Mouse (Mus musculus): ENCODE data around the gene Gm12166. TPM values are rescaled to one million over a fixed set of nuclear protein-coding genes. Genes with fewer than 3 reads are reported as not detected.
A peak's percentile ranks its signal among the peaks of the same experiment; 100 is the strongest.
"Not testable (repeated sequence)": the region's sequence is repeated elsewhere in the genome, so short reads cannot be mapped to it uniquely, and the experiment has no call there.

Gm12166 gene
- total RNA-seq, 2 experiments from 2014 or later, result 1.3 to 1.7 TPM

DNA sequence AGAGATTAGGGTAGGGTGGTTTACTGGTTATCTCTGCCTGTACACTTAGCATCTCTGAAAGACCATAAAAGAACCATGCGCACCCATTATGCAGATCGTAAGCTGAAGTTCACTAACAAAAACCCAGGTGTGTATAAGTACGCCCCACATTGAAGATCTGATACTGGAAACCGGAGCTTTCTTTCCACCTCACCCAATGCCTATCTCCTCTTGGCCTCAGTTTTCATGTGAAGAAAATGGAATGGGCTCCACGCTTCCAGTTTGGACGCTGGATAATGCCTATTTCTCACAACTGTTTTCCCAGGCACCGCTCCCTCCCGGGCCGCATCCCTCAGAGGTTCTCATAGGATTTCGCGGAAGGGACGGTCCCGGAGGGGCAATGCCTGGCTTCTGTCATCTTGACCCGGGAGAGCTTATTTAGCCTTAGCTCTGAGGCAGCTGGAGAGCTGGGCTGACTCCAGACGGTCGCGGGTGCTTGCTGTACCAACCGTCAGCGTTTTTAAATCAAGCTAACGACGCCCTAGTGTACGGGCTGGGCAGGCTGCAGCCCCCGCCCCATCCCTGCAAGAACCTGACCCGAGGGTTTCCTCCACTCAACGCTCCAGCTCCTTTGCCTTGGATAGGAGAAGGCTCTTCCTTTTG, 4.8 kb upstream of the Gm12166 start:
- DNase-seq (ENCODE audit: low spot score in 2 of 2), result no peak

DNA sequence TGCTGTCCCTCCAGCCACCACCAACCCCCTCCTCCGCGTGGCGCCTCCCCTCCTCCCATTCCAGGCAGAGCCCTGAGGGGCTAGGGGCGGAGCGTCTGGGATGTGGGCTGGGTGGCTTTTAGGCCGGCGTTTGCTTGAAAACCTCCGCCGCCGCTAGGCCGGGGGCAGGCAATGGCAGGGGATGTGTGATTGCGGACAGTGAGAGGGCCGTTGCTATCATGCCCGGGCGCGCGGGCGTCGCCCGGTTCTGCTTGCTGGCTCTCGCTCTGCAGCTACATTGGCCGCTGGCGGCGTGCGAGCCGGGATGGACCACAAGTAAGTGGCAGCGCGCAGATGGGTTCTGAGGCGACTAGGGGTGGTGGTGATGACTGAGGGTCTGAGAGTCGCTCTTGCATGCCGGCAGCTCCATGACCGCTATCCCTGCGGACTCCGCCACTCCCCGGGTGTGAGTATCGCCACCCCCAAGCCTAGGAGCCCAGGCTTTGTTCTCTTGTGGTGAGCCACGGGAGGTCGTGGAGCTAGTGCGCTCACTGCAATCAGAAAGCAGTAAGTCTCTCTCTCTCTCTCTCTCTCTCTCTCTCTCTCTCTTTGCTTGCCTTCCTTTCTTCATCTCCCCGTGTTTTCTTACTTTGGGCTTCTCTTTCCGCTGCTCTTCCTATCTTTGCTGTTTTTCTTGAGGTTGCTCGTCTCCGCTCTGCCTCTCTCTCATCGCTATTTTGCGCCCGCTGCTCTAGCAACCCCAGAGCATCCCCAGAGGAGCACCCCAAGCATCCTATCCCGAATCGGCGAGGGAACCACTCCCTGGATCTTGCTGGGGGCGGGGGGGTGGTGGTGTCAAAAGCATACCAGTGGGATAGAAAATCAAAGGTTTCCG, 4.0 kb upstream of the Gm12166 start, which contains the start of gene Adam19:
Gene Adam19, plus strand, starts transcription at position 97 of the 874 bp plus-strand sequence.
- peak; percentile 57 to 69 for DNase-seq (ENCODE audit: low spot score in 2 of 2)

DNA sequence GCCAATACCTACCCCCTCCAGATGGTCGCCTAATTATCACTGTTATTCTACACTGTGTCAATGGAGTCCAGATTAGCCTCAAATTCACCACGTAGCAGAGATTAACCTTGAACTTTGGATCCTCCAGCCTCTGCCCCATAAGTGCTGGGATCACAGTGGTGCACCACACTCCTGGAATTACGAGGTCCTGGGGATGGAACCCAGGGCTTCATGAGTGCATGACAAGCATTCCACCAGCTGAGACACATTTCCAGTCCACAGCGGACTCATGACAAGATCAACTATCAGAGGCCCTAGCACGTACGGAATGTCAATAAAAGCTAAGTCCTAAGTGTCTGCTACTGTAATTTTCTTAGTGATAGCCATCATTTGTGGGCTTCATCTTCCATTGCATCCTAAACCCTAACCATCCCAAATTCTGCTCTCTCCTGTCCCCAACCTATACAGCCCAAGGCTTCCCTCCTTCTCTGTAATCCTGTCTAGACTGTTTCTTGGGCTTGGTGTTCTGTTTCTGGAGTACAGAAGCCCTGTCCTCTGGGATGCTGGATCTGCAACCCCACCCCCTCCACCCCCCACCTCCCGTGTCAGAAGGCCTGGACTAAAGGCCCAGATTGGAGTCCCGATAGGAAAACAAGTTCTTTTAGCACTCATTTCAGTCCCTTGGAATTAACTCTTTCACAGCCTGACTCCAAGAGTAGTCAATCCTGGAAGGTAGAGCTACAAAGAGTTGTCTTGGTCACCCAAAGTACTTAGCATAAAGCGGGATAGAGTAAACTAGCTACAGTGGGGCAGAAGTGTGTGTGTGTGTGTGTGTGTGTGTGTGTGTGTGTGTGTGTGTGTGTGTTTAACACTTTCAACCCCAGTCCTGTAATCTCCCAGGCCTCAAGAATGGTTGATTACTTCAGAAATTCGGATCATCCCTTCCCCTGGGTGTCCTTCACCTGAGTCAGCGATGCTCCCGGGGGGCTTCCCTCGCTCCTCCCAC, 3.1 kb upstream of the Gm12166 start:
- DNase-seq (ENCODE audit: low spot score in 2 of 2), result no peak

DNA sequence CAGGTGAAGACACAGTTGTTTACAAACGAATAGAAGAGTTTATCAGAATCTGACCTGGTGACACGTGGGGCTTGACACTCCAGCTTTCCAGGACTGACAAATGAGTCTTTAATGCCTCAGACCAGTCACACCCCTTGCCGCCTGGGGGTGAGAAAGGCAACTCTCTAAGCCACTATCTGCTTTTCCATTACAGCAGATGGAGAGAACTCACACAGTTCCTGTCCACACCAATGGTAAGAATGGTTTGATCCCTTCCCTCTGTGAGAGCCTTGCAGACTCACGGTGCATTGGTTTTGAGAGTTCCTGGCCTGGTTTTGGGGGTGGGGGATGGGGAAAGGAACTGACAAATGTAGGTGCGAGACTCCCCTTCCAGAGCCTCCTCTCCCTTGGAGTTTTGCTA, 2.2 kb upstream of the Gm12166 start:
- no peak for DNase-seq (ENCODE audit: low spot score in 2 of 2)

DNA sequence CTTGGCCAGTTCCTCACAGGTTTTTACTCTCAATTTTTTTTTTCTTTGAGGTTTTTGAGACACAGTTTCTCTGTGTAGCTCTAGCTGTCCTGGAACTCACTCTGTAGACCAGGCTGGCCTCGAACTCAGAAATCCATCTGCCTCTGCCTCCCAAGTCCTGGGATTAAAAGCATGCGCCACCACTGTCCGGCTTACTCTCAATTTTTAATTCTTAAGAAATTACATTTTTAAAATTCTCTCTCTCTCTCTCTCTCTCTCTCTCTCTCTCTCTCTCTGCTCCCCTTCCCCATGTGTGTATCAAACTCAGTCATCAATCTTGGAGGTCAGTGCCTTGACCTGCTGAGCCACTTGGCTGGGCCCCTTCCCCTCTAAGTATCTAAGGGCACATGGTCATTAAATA, 1.3 kb upstream of the Gm12166 start:
- DNase-seq (ENCODE audit: low spot score in 2 of 2), result not testable (repeated sequence)

DNA sequence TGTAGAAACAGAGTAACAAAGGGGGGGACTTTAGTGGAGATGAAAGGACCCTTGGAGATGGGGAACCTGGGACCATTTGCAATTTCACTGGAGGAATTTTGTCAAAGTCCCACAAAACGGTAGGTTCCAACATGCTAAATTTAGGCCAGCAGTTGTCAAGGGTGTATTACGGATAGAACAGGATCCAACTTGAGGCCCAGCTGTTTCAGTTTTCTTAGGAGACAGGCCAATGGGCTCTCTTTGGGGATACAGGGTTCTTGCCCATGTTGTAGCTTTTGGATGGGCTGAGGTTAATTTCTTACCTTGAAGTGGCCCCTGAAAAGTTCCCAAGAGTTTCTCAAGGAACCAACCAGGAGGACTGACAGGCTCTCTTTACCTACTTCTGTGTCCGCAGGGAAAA, 4.9 kb downstream of the Gm12166 start:
- no peak for DNase-seq (ENCODE audit: low spot score in 2 of 2)

DNA sequence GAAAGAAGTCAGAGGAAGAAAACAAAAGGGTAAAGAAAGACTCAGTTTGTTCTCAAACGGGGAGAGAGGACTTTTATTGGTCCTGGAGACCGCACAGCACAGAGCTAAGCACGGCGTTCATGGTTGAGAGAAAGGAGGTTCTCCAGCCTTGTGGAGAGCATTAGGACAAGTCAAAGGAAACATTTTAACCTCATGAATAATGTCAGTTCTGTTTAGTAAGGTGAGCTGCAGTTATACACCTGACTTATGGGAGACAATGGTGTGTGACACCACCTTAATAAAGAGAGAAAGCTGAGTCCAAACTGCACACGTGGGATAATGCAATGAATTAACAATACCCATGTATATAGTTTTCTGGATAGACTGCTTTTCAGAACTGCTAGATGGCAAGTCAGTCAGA, 7.3 kb downstream of the Gm12166 start:
- DNase-seq (ENCODE audit: low spot score in 2 of 2), result no peak

DNA sequence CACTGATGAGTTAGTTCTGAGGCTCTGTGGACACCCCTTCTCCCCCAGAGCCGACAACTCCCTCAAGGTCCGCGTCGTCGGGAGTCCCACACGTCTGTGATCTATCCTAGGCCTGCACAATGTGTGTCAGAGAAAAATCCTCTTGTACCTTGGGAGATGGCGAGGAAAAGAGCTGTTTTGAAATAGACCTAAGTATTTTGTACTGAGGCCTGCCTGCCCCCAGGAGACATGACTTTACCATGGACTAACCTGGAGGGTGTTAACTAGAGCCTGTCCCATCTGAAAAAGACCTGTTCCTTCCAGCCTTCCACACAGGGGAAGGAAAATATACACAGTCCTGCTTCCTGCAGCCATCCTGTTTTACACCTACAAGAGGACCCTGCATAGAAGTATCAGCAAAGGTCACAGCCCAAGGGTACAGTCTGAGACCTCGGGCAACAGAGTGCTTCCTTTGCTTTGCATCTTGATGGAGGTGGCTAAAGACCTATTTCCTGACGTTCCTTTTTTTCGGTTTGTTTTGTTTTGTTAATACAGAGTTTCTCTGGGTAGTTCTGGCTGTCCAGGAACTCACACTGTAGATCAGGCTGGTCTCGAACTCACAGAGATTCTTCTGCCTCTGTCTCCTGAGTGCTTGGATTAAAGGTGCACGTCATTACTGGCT, 10.4 kb downstream of the Gm12166 start:
- DNase-seq (ENCODE audit: low spot score in 2 of 2), result no peak

DNA sequence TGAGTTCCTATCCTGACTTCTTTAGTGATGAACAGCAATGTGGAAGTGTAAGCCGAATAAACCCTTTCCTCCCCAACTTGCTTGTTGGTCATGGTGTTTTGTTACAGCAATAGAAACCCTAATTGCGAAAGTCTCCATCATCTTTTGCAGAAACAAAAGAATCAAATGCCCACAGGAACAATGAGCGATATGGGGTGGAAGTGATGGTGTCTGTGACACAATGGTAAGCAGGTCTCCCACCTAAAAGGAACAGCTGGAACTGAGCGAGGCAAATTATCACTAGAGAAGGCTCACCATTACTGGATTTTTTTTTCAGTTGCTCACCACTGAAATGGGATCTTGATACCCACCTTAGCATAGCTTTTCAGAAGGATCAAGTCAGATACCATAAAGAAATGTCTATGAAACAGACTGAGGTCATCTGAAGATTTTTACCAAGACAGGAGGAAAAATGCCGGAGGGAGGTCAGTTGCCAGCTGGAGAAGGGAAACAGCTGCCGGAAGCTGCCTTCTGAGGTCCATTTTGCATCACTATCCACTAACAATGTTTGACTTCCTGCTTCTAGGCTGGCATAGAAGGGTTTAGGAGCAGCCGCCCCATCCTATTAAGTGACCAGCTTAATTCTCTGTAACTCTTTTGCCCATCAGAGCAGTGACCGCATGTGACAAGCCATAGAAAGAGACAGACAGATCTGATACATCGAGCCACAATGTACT, 11.1 kb downstream of the Gm12166 start:
- DNase-seq (ENCODE audit: low spot score in 2 of 2), result no peak

DNA sequence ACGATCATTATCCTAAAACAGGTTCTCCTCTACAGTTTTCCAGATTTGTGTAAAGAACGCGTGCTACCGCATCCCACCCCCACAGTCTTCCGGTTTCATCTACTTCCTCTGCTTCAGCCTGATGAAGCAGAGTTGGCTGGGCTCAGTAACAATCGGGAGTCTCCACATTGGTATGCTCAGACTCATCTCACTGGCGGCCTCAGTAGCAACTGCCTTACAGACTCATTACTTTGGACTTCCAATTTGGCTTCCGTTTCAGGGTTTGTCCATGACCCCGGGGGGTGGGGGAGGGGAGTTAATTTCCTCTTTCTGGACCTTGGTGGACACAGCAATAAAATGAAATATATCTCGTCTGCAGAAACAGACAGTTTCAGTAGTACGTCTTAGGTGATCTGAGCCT, 12.8 kb downstream of the Gm12166 start:
- DNase-seq (ENCODE audit: low spot score in 2 of 2), result no peak

DNA sequence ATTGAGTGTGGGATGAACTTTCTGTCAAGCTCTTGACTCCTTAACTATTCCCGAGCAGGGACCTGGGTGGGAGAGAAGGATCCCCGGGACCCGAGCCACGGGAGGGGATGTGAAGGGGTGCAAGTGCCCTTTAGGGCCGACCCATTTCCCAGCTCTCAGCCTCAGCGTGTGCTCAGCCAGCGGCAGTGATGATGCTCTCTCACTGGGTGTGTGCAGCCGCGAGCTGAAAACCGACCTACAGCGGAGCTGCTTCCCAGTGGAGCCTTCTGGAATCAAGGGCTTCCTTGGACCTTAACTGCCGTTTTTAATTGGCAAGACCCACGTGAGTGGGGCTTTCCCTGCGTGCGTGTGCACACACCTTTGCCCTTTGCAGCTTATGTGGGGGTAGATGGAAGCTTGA, 13.2 kb downstream of the Gm12166 start:
- no peak for DNase-seq (ENCODE audit: low spot score in 2 of 2)

DNA sequence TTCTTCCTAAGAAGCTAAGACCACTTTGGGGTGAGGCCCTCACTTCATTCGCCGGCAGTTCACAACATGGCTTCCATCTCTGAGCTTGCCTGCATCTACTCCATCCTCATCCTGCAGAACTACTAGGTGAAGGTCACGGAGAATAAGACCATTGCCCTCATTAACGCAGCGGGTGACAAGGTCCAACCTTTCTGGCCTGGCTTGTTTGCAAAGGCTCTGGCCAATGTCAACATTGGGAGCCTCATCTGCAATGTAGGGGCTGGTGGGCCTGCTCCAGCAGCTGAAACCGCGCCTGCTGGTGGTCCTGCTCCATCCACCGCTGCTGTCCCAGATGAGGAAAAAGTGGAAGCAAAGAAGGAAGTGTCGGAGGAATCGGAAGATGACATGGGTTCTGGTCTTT, 15.7 kb downstream of the Gm12166 start:
- no peak for DNase-seq (ENCODE audit: low spot score in 2 of 2)

DNA sequence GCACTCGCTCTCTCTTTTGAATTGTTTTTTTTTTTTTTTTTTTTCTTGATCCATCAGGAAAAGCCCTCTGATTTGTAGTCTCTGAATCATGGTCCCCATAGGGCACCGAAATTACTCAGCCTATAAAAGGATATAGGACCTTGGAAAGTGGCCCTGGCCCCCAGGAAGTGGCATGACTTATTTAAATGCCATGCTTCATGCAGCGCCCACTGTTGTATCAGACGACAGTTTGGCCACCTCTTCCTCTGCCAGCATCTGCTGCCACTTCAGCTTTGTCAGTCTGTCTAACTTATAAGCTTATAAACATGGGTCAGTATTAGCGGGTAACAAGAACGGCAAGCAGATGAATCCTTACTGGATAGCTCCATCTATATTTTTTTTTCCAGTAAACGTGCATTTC, 19.2 kb downstream of the Gm12166 start:
- no peak for DNase-seq (ENCODE audit: low spot score in 2 of 2)

DNA sequence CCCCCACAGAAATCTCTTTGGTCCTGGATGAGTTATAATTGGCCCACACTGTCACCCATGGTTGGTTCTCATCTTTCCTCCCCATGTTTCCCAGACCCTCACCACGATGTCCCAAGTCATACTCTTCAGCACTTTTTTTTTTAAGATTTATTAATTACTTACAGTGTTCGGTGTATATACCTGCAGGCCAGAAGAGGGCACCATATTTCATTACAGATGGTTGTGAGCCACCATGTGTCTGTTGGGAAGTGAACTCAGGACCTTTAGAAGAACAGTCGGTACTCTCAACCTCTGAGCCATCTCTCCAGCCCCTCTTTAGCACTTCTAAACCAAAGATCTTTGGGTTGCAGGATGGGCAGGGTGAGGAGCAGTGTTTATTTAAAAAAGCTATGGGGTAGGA, 20.7 kb downstream of the Gm12166 start:
- DNase-seq (ENCODE audit: low spot score in 2 of 2), result no peak

DNA sequence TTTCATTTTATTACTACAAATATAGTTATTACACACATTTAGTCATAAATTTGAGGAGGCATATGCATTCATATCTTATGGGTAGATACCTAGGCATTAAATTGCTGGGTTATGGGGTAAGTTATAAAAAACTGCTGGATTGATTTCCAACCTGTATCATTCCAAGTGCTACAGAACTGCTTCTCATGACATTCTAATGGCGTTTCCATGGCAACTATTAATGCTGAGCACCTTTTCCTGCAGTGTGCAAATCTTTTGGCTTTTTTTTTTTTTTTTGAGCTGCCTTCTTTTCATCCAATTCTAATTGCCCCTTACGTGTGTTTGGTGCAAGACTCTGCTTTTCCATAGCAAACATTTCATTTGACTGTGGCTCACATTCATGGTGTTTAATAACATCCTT, 22.1 kb downstream of the Gm12166 start:
- no peak for DNase-seq (ENCODE audit: low spot score in 2 of 2)

DNA sequence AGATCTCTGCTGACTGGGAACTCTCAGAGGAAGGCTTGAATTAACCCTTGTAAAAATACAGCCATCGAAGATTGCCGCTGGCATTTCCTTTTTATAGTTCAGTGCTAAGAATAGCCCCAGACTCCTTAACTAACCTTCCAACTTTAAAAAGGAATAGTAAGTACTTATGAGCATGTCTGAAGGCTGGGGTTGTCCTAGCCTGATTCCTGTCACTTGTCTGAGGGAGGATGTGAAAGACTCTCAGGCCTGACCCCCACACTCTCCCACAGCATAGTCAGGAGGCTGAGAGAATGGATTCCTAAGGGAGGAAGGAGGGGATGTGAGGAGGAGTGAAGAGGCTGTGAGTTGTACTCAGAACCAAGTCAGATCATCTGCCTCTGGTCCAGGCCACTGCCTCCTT, 22.6 kb downstream of the Gm12166 start:
- no peak for DNase-seq (ENCODE audit: low spot score in 2 of 2)

DNA sequence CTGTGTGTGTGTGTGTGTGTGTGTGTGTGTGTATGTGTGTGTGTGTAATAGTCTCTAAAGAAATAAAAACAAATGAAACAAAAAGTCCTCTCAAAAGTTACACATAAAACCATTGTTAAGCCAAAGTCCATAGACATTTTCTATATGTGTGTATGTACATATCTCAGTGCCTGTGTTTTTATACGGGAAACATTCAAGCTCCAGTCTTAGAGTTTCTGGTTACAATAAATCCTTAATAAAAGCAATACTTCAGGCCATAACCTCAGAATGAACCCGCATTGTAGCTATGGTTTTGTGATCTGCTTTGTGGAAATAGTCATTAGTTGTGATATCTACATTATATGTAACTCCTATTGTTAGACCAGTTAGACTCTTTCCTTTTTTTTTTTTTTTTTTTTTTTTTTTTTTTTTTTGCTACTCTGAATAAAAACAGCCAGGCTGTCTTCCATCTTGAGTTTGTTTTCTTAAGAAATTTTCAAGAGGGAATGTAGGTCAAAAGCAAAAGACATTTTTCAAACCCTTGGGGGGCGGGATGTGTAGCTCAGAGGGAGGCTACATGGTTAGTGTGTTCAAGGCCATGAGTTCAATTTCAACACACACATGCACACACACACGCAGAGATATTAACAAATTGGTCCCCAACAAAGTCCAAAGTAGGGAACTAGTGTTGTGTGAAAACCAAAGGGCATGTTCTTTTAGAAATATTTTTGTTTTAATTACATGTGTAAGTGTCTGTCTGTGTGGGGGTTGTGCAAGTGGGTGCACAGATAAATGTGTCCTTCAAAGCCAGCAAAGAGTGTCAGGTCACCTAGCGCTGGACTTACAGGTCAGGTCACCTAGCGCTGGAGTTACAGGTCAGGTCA, 23.9 kb downstream of the Gm12166 start:
- no peak for DNase-seq (ENCODE audit: low spot score in 2 of 2)

DNA sequence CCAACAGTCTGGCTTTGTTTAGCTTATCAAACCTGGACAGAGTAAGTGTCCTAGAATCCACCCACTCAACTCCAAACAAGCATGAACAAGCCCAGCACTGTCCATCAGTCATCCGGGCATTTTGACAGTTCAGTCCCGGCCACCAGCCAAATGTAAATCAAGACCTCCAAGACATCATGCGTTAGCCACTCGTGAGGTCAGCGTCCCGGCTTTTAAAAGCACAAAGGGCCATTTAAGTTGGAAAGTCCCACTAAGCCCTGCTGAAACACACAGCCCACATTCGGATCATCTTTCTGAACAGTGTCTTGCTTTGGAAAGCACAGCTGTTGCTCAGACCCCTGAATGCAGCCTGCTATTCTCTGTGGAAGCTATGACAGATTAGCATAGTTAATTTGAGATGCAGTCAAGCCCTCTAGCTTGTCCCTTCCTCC, 26.1 kb downstream of the Gm12166 start:
- no peak for DNase-seq (ENCODE audit: low spot score in 2 of 2)

DNA sequence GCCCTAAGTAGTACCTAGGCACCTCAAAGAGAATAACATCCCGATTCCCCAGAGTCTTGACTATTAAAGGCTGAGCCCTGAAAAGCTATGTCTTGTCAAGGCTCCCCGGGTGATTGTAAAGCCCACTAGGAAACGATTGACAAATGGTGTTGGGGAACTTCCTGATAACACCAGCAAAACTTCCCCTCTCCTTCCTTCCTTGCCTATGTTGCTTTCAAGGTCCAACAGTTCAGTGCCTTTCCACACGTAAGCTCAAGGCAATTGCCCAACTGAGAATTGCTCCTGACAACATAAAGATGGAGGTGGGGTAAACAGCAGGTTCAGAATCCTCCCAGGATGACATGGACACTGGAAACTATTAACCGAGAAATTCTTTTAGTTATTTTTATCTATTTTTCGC, 29.1 kb downstream of the Gm12166 start:
- no peak for DNase-seq (ENCODE audit: low spot score in 2 of 2)

All from left cerebral cortex, adult 18-20 months (tissue).